Mouse (Mus musculus): ENCODE results near the gene Ncbp3. TPM values are rescaled to one million over a fixed set of nuclear protein-coding genes. Genes with fewer than 3 reads are reported as not detected.

Gene Ncbp3
- polyA plus RNA-seq, 1 experiment from 2014 or later: 9.3 TPM

DNA sequence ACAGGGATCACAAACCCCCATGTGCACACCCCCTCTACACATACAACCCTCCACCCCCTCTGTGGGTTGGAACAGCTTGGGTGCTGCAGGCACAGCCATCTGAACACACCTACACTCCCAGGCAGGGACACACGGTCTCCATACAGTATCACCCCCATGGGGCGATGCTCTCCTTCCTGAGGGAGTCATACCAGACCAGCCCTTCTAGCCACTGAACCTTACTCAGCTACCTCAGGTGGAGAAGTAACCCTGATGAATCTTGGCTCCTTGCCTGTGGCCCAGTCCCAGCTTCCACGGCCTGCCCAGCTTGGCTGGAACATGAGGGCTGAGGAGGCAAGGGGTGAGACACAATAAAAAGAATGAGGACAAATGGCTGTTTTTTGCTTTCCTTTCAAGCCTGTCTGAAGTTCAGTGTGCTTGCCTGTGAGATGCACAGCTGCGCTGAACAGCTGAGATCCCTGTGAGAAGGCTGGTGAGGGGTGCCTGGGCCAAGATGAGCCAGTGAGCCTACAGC, 32.7 kb upstream of the Ncbp3 start:
- Histone ChIP-seq H3K27me3 (ENCODE audit: control insufficient read depth, insufficient read depth, low read length) (0 out of 2 replicates have a peak, but pooled peaks cover 6% of the 10 kb centered on the region), H3K9ac (no peak overlapping the region), H3K4me3 (replicated peaks; ENCODE audit: low read length) (no peak overlapping the region), H3K4me1 (replicated peaks; ENCODE audit: control insufficient read depth, insufficient read depth, low read length) (peaks cover 7% of the 10 kb centered on the region; the same call in 1 of the 2 replicates), H3K27ac (no peak overlapping the region), H3K36me3 (replicated peaks; ENCODE audit: control insufficient read depth, insufficient read depth) (no peaks in the 10 kb centered on the region), H3K4me2 (replicated peaks) (no peak overlapping the region), H3K9me3 (ENCODE audit: control insufficient read depth, low read length) (no peaks in the 10 kb centered on the region)
- no peak for ATAC-seq (ENCODE audit: low FRiP score)
- 68% methylated on average over 4 of the region's 4 CpGs for WGBS
- DNase-seq (ENCODE audit: low spot score): no peak

DNA sequence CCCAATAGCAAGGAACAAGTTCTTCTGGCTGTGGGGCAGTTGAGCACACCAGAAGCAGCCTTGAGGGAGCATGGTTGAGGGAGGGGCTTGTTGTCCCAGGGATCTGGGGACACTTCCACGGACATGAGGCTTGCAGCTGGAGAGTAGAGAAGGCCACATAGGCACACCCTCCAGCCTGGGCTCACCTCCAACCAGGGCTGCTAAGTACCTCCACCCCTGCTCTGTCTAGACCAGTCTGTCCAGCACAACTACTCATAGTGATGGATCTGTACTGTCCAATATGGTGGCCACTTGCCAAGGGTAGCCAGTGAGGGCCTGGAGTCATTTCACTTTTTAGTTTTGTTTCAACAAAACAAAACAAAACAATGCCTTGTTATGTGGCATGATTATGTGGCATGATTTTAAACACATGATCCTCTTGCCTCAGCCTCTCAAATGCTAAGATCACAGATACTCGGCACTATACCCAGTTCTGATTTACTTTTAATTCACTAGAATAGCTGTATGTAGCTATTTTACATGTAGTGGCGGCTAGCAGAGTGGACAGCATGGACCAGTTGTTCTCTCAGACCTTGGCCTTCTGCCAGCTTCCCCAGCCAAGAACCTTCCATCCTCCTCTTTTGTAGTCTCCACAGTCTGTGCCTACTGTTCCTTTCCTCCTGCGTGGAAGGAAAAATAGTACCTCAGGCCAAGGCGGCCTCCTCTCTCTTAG, 32.0 kb upstream of the Ncbp3 start:
- no peak for DNase-seq (ENCODE audit: low spot score)
- H3K36me3 ChIP-seq (replicated peaks; ENCODE audit: control insufficient read depth, insufficient read depth): no peaks in the 10 kb centered on the region
- H3K4me1 ChIP-seq (replicated peaks; ENCODE audit: control insufficient read depth, insufficient read depth, low read length): peaks cover 14% of the 10 kb centered on the region
- H3K27ac ChIP-seq: no peak overlapping the region
- H3K4me2 ChIP-seq (replicated peaks): no peak overlapping the region
- no peak overlapping the region for H3K4me3 ChIP-seq (replicated peaks; ENCODE audit: low read length)
- no peak overlapping the region for H3K9ac ChIP-seq
- no peak for ATAC-seq (ENCODE audit: low FRiP score)
- no peaks in the 10 kb centered on the region for H3K9me3 ChIP-seq (ENCODE audit: control insufficient read depth, low read length)
- WGBS: 69% methylated on average over 5 of the region's 5 CpGs
- H3K27me3 ChIP-seq (ENCODE audit: control insufficient read depth, insufficient read depth, low read length): 0 out of 2 replicates have a peak, but pooled peaks cover 10% of the 10 kb centered on the region

DNA sequence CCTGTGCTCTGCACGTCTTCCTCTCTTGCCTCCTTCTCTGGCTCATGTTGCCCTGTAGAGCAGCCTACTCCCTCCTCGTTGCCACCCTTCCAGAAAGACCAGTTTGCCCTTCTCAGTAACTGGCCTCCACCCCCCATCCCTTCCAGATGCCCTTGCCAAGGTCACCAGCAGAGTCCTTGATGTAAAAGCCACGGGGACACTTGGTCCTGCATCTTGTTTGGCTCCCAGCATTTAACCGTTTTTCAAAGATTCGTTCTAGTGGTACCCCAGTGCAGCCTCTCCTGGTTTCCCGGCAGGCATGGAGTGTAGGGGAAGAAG, 31.5 kb upstream of the Ncbp3 start:
- no peak overlapping the region for H3K4me3 ChIP-seq (replicated peaks; ENCODE audit: low read length)
- H3K27me3 ChIP-seq (ENCODE audit: control insufficient read depth, insufficient read depth, low read length): 0 out of 2 replicates have a peak, but pooled peaks cover 14% of the 10 kb centered on the region
- H3K4me1 ChIP-seq (replicated peaks; ENCODE audit: control insufficient read depth, insufficient read depth, low read length): peaks cover 15% of the 10 kb centered on the region
- no peak overlapping the region for H3K9ac ChIP-seq
- H3K4me2 ChIP-seq (replicated peaks): no peak overlapping the region
- DNase-seq (ENCODE audit: low spot score) (no peak), ATAC-seq (ENCODE audit: low FRiP score) (no peak)
- no peak overlapping the region for H3K27ac ChIP-seq
- 76% methylated on average over 6 of the region's 6 CpGs for WGBS
- H3K9me3 ChIP-seq (ENCODE audit: control insufficient read depth, low read length): no peaks in the 10 kb centered on the region
- H3K36me3 ChIP-seq (replicated peaks; ENCODE audit: control insufficient read depth, insufficient read depth): no peaks in the 10 kb centered on the region

DNA sequence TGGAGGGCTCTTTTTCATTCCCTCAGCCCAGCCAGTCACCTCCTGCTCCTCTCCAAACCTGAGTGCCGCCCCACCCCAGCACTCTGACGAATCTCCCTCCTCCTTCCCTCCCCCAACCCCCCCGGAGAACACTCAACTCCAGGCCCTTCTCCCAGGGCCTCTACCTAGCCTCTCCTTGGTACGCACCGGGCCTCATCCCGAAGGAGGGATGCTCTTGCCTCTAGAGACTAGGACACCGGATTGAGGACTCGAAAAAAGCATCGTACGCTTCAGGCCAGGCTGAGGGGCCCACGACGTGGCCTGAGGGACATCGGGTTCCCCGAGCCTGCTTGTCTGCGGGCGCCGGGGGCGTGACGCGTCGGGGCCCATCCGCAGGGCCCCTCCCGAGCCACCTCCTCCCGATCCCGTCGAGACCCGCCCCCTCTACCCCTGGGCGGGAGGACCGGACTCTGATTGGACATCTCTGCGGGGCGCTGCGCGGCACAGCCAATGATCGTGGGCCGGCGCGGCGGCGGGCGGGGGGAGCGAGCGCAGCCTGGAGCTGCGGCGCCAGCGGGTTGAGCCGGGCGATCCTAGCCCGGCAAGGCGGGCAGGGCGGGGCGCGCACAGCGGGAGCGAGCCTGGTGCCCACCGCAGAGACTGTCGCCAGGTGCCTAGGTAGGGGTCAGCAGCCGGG, 29.0 kb upstream of the Ncbp3 start, which contains the start of gene Camkk1:
Gene Camkk1, plus strand, starts transcription at position 538 of the 676 bp plus-strand sequence.
- H3K27me3 ChIP-seq (ENCODE audit: control insufficient read depth, insufficient read depth, low read length): 0 out of 2 replicates have a peak, but pooled peaks cover 14% of the 10 kb centered on the region
- peak within 1 kb of the TSS; percentile 89 for H3K4me2 ChIP-seq (replicated peaks)
- no peaks in the 10 kb centered on the region for H3K9me3 ChIP-seq (ENCODE audit: control insufficient read depth, low read length)
- peaks cover 15% of the 10 kb centered on the region for H3K4me1 ChIP-seq (replicated peaks; ENCODE audit: control insufficient read depth, insufficient read depth, low read length)
- H3K36me3 ChIP-seq (replicated peaks; ENCODE audit: control insufficient read depth, insufficient read depth): no peaks in the 10 kb centered on the region
- DNase-seq (ENCODE audit: low spot score): peak; percentile 92
- ATAC-seq (ENCODE audit: low FRiP score): peak; percentile 94
- peak within 1 kb of the TSS; percentile 71 for H3K9ac ChIP-seq
- peak within 1 kb of the TSS; percentile 69 for H3K27ac ChIP-seq
- under 1% methylated on average over 57 of the region's 57 CpGs for WGBS
- H3K4me3 ChIP-seq (replicated peaks; ENCODE audit: low read length): peak within 1 kb of the TSS; percentile 60

DNA sequence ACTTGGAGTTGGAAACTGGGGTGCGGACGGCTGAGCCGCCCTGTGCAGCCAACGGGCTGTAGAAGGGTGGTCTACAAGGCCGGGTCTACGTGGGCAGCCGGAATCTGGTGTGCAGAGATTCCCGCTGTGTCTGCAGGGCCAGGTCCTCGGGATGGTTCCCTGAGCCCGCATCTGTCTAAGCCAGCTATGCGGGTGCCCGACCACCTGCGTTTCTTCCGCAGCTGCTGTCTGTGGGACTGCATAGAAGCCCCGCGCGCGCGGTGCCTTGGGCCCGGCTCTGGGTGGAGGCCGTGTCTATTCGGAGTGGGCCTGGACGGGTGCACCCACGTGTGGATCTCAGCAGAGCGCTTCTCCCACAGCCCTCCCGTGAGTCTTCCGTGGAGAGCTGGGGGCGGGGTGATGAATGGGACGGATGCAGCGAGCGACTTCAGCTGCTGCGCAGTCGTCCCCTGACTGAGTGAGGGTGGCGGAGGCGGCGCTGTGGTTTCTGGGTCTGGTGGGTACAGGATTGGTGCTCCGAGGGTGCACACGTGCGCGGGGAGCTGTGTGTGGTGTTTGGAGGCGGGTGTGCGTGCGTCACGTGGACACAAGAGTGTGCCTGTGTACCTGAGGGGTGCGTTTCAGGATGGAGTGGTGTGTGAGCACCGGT, 28.3 kb upstream of the Ncbp3 start:
- no peaks in the 10 kb centered on the region for H3K9me3 ChIP-seq (ENCODE audit: control insufficient read depth, low read length)
- peaks cover 16% of the 10 kb centered on the region for H3K4me1 ChIP-seq (replicated peaks; ENCODE audit: control insufficient read depth, insufficient read depth, low read length)
- peak overlapping the region; percentile 71 for H3K9ac ChIP-seq
- DNase-seq (ENCODE audit: low spot score) (peak; percentile 63), ATAC-seq (ENCODE audit: low FRiP score) (peak; percentile 75)
- H3K27me3 ChIP-seq (ENCODE audit: control insufficient read depth, insufficient read depth, low read length): 0 out of 2 replicates have a peak, but pooled peaks cover 14% of the 10 kb centered on the region
- H3K36me3 ChIP-seq (replicated peaks; ENCODE audit: control insufficient read depth, insufficient read depth): no peaks in the 10 kb centered on the region
- peak overlapping the region; percentile 69 for H3K27ac ChIP-seq
- peak overlapping the region; percentile 89 for H3K4me2 ChIP-seq (replicated peaks)
- WGBS: under 1% methylated on average over 46 of the region's 46 CpGs
- H3K4me3 ChIP-seq (replicated peaks; ENCODE audit: low read length): peak overlapping the region; percentile 60

DNA sequence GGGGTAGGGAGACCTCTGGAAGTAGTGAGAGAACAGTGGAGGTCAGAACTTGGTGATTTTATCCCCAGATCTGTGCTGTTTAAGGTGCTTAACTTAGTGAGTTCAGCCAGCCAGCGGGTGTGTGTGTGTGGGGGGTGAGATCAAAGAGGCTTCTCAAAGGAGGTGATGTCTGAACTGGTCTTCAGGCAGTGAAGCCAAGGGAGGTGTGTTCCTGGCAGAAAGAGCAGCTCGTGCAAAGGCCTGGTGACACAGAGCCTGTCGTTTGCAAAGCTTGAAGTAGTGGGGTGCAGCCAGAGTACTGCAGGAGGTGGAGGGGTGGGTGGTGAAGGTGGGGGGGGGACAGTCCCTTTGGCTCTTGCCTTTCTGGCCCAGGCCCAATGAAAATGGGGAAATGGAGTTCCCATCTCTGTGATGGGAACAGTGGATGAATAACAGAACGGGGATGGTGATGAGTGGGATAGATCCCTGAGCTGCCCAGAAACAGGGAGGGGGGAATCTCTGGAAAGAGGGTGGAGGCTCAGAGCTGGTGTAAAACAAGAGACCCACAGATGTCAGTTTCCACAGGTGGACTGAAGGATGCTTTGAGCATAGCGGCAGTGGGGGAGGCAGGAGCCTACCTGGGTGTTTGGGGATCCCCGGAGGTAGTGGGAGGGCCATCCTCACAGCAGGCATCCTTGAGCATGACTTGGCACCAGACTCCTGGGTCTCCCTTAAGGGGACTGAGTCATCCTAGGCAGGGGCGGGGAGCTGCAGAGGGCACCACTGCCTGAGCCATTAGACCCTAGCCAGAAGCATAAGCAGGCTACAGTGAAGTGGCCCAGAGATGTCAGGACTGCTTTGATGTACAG, 26.4 kb upstream of the Ncbp3 start:
- Histone ChIP-seq H3K9ac (no peak overlapping the region), H3K4me2 (replicated peaks) (no peak overlapping the region), H3K9me3 (ENCODE audit: control insufficient read depth, low read length) (no peaks in the 10 kb centered on the region), H3K27me3 (ENCODE audit: control insufficient read depth, insufficient read depth, low read length) (0 out of 2 replicates have a peak, but pooled peaks cover 14% of the 10 kb centered on the region), H3K4me1 (replicated peaks; ENCODE audit: control insufficient read depth, insufficient read depth, low read length) (peaks cover 20% of the 10 kb centered on the region), H3K4me3 (replicated peaks; ENCODE audit: low read length) (no peak overlapping the region), H3K27ac (no peak overlapping the region), H3K36me3 (replicated peaks; ENCODE audit: control insufficient read depth, insufficient read depth) (peaks cover 4% of the 10 kb centered on the region; the same call in 1 of the 2 replicates)
- no peak for DNase-seq (ENCODE audit: low spot score)
- ATAC-seq (ENCODE audit: low FRiP score): no peak
- 56% methylated on average over 7 of the region's 7 CpGs for WGBS

DNA sequence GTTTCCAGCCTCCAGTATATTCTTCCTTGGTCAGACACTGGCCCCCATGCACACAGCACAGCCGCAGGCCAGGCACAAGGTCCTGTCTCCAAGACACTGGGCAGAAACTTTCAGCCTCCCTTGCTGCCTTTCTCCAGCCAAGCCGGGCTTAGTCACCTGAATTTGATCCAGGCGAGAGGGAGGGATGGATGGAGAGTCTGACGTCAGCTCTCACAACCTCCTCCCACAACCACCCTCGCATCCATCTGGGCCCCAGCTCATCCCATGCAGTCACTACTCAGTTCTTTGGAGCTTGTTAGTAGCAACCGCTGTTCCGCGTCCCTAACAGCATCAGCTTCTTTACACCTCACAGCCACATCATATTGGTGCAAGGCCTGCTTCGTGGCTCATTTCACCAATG, 24.5 kb upstream of the Ncbp3 start:
- ATAC-seq (ENCODE audit: low FRiP score): no peak
- no peak for DNase-seq (ENCODE audit: low spot score)

DNA sequence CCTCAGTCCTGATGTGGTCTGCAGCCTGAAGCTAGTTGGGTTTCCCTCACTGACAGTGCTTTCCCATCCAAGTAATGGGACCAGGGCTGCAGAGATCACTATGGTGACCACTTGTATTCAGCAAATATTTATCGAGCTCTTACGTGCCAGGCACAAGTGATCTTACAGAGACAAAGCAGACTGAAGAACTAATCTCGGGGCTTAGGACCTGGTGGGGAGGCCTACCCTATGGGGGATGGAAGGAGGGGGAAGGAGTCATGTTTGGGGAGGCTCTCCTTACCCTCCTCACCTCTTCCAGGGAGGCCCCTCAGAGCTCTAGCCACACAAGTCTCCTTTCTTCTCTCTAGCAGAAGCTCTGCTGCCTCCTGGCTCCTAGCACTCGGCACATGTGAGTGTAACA, 23.8 kb upstream of the Ncbp3 start:
- WGBS: 43% methylated on average over 4 of the region's 4 CpGs
- no peak overlapping the region for H3K27ac ChIP-seq
- no peak for DNase-seq (ENCODE audit: low spot score)
- H3K4me1 ChIP-seq (replicated peaks; ENCODE audit: control insufficient read depth, insufficient read depth, low read length): peaks cover 15% of the 10 kb centered on the region
- H3K9me3 ChIP-seq (ENCODE audit: control insufficient read depth, low read length): no peaks in the 10 kb centered on the region
- no peak for ATAC-seq (ENCODE audit: low FRiP score)
- 0 out of 2 replicates have a peak, but pooled peaks cover 9% of the 10 kb centered on the region for H3K27me3 ChIP-seq (ENCODE audit: control insufficient read depth, insufficient read depth, low read length)
- peaks cover 20% of the 10 kb centered on the region for H3K36me3 ChIP-seq (replicated peaks; ENCODE audit: control insufficient read depth, insufficient read depth)
- no peak overlapping the region for H3K4me3 ChIP-seq (replicated peaks; ENCODE audit: low read length)
- H3K4me2 ChIP-seq (replicated peaks): no peak overlapping the region
- no peak overlapping the region for H3K9ac ChIP-seq

More for the DNA sequence above, 24.5 kb upstream of the Ncbp3 start:
- 53% methylated on average over 9 of the region's 9 CpGs for WGBS
- no peak overlapping the region for H3K27ac ChIP-seq
- no peak overlapping the region for H3K4me3 ChIP-seq (replicated peaks; ENCODE audit: low read length)
- H3K9me3 ChIP-seq (ENCODE audit: control insufficient read depth, low read length): no peaks in the 10 kb centered on the region
- no peak overlapping the region for H3K9ac ChIP-seq
- H3K27me3 ChIP-seq (ENCODE audit: control insufficient read depth, insufficient read depth, low read length): 0 out of 2 replicates have a peak, but pooled peaks cover 9% of the 10 kb centered on the region
- peaks cover 19% of the 10 kb centered on the region for H3K4me1 ChIP-seq (replicated peaks; ENCODE audit: control insufficient read depth, insufficient read depth, low read length)
- no peak overlapping the region for H3K4me2 ChIP-seq (replicated peaks)
- H3K36me3 ChIP-seq (replicated peaks; ENCODE audit: control insufficient read depth, insufficient read depth): peaks cover 16% of the 10 kb centered on the region
